Mouse (Mus musculus): ENCODE measurements around the gene Abcb5.
"Not testable (repeated sequence)": the region's sequence is repeated elsewhere in the genome, so short reads cannot be mapped to it uniquely, and the experiment has no call there.

Gene Abcb5

DNA sequence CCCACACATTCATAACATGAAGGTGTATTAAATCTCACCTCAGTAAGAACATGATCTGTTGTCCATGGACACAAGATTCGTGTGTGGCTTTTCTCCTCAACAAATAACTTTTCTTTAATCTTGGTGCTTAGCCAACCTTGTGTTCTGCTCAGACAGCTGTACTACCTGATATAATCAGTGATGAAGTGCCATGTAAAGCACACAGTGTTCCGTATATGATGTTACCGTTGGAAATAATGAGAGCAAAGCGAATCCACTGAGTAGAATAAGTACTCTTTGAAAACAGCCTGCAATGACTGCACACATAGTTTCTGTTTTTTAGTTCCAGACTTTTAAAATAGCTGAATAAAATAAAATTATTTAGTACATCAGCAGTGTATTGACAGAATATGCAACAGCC lies at the start of gene Abcb5:
Gene Abcb5, minus strand, starts transcription at position 101 of the 400 bp plus-strand sequence.
- DNase-seq: no peak

DNA sequence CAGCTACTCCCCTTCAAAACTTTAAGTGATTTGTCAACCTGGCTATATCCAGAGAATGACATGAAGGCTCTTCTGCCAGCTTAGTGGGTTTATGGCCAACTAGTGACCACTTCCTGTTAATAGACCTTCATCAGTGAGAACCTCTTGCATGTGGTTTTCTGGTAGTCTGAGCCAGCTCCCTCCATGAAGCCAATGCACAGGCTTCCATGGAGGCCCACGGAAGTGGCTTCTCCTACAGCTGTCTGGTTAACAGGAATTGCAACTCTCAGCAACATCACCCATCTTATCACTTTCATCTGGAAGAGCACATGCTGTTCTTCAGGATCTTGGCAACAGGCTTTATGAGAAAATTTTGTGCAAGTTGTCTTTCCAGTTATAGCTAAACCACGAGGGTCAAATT lies 33.0 kb upstream of the Abcb5 start:
- DNase-seq: no peak

DNA sequence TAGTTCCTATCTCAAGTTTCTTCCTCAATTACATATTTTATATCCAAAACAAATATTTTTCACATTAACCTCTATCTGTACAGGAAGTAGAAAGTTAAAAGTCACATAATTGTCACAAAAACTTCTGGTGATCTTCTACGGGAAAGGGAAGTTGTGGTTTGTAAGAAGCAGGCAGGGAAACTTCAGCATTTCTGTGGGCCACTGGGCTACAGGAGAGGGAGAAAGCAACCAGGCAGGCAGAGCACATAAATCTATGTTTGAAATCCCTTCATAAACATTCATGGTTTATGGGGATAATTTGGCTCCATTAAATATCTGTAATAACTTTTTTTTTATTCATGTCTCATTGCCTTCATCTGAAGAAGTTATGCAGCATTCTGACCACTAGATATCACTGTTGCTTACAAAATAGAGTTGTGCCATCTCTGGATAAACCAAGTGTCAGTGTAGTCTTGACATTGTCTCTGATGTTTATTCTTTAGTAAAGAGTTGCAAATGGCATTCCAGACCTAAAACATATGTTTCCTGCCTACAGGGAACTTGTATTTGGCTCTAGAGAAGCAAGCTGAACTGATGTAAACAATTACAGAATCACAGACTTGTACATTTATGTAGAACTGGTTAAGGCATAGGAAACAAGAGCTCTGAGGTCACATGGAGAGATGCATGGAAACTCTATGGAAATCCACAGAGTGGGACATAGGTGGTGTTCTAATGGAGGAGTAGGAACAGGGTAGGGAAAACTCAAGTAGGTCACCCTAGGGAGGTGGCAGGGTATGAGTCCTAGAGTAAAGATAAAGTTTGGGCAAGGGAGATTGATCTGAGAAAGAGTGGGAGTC lies 28.3 kb upstream of the Abcb5 start:
- DNase-seq: peak; percentile 38

DNA sequence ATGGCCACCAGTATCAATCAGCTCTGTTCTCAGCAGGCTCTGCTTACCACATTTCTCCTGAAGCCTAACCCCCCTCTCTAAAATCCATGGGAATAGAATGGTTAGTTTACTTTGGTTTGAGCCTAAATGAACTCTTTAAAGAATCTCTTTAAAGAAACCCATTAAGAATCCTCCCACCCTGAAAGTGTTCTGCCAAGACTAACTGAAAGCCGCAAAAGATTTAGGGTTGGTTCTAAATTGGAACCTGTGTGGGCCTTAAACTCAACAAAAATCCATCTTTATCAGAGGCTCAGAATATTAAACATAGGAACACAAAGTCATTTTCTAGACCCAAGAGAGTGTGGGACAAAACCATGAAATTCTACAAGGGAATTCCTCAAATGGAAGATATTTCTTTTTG lies 18.6 kb upstream of the Abcb5 start:
- no peak for DNase-seq

DNA sequence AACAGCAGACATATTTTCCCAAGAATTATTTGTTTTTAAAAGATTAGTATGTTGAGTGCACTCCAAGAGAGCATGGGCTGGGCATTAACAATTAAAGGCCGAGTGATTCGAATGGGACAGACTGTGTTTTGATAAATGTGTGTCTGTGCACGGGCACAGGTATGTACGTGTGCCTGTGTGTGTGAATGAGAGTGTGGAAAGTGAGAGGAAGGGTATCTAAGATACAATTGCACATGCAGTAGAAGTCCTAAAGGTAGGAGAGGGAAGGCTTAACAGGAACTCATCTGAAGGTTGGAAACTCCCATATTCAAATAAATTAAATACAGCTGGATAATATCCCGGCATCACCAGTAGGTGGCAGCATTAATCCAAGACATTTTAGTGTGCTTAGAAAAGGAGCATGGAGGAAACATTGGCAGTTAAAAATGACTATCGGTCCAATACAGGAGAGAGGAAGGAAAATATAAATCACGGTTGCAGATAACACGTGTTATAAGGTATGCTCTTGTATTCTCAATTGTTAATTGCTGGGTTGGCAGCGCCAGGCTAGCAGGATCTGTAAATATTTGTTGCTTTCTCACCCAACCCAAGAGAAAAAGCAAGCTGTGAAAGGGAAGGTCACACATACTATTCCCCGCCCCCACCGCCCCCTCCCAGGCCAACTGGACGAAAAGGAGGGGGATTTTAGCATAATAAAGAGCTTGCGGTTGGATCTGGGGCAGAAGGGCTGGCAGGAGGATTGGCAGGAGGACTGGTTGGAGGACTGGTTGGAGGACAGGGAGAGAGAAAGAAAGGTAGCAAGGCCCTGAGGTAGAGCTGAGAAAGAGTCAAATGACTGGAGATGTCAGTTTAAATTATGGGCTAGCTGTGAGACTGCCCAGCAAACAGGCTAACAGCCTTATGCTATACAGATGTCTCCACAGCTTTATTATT lies 35.6 kb downstream of the Abcb5 start:
- peak; percentile 83 for DNase-seq

DNA sequence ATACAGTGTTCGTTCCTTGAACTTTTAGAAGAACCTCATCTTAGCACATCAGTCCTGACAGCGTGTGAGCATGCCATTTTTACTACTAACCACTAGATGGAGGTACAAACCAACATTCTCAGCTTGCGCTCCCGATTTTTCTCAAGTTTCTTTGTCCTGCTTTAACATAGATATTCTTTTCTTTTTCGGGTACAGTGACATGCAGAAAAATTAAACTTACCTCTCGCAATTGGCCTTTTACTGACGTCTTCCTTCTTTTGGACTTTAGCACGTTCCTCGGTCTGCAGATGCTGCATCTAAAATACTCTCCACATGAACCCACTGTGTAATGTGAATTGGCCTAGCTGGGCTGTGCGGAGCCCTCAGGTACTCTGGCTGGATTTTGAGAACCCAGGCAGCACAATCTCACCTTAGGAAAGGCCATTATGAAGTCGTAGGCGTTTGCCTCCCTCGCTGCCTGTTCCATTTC lies 39.4 kb downstream of the Abcb5 start:
- peak; percentile 63 for DNase-seq

DNA sequence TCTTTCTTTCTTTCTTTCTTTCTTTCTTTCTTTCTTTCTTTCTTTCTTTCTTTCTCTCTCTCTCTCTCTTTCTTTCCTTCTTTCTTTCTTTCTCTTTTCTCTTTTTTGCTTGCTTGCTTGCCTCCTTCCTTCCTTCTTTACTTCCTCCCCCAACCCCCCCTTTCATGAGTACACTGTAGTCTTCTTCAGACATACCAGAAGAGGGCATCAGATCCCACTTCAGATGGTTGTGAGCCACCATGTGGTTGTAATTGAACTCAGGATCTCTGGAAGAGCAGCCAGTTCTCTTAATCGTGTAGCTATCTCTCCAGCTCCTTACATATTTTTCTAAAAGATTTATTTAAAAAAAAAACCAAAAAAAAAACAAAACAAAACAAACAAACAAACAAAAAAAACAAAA lies 42.3 kb downstream of the Abcb5 start:
- DNase-seq: not testable (repeated sequence)

DNA sequence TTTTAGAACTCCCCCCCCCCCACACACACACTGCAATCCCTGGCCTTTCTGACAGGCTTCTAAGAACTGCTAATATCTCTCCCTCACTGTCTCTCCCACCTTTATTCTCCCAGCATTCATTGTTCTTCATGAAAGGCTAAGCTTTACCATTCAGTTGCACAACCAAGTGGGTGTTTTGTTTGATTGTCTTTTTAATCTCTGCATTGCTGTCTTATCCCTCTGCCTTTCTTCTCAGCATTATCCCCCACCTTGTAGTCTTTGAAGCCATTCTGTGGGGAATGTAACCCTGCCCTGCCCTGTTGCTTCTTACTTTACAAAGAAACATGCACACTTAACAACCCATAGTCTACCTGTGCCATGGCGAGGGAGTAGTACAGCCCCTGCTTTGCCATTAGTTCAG lies 48.5 kb downstream of the Abcb5 start:
- no peak for DNase-seq

DNA sequence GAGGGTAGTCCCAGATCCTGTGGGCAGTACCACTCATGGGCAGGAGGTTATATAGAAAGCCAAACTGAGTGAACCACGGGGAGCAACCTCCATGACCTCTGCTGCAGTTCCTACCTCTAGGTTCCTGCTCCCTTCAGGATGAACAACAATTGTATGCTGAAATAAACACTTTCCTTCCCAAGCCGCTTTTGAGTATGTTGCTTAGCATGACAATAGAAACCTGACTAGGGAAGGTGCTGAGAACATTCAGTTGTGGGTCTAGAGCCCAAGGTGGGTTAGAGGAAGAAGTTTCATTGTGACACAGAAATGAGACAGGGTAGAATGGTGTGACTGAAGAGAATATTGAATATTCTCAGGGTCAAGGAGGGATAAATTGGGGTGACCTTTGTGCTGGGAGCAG lies 55.9 kb downstream of the Abcb5 start:
- DNase-seq: no peak

DNA sequence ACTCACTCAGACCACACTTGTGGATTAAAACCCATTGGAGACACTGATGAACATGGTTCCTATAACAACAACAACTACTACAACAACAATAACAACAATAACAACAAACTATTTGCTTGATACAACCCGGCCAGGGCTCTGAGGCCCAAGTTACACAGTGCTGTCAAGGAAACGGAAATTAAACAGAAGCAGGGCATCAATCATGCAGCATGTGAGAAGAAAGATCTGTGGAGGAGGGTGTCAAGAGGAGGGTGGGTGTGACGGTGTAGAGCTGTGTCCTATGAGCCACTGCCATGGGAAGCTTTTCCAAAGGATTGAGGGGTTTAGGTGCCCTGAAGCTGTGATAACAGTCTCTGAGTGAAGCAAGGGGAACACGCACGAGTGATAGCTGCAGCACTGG lies 64.0 kb downstream of the Abcb5 start:
- DNase-seq: no peak

DNA sequence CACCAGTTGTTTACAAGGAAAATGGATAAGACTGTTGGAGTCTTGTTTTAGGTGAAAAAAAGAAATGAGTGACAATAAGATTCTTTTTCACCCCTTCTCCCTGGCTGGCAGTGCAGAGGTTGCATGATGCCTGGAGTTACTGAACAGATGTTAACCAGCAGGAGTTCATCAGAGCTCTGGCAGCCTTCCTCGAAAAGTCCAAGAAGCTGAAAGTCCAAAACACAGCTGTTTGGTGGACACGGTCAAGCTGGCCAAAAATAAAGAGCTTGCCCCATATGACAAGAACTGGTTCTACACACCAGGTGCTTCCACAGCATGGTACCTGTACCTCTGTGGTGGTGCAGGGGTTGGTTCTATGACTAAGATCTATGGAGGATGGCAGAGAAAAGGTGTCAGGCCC lies 78.3 kb downstream of the Abcb5 start:
- no peak for DNase-seq

DNA sequence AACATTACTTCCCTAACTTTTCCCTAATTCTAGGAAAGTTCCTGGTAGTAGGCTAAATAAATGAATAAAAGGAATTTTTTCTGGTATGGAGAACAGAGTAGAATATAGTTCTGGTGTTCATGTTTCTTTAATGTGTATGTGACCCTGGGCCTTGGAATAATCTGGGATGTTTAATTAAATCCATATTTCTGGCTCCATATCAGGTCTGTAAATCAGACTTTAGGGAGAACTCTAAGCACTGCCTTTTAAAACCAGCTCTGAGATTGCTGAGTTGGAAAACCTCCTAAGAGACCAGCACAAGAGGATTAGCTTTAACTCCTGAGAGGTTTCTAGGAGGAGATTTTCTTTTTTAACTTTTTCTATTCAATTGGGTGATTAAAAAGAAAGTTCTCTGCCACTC lies 83.4 kb downstream of the Abcb5 start:
- no peak for DNase-seq

DNA sequence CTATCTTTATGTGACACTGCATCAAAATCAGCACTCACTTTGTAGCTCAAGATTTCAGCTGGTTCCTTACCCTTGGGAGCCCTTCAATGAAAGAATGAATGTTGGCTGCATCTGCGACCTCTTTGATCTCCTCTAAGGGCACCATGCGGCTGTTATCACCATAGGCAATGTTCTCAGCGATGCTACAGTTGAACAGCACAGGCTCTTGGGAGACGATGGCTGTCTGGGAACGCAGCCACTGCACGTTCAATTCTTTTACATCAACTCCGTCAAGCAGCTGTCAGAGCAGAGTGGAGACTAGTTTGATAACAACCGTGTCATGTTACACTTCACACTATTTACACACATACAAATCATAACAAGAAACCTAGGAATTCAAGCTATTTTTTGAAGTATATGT lies 93.5 kb downstream of the Abcb5 start:
- no peak for DNase-seq

DNA sequence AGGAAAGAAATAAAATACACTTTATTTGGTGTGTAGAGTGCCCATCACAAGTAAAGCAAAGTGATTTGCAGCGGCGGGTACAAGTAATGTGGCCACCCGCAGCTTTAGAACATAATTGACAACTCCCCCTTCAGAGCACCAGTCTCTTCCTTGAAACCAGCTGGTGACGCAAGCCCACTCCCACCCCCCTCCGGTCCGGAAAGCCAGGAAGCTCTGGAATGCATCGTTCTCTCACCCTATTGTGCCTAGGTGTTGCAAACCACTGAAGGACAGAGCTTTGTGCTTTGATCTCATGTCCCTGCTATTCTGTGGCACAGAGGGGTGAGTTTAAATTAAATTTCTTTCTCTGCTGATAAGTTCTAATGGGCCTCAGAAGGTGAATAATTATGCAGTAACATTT lies 110.1 kb downstream of the Abcb5 start:
- no peak for DNase-seq

DNA sequence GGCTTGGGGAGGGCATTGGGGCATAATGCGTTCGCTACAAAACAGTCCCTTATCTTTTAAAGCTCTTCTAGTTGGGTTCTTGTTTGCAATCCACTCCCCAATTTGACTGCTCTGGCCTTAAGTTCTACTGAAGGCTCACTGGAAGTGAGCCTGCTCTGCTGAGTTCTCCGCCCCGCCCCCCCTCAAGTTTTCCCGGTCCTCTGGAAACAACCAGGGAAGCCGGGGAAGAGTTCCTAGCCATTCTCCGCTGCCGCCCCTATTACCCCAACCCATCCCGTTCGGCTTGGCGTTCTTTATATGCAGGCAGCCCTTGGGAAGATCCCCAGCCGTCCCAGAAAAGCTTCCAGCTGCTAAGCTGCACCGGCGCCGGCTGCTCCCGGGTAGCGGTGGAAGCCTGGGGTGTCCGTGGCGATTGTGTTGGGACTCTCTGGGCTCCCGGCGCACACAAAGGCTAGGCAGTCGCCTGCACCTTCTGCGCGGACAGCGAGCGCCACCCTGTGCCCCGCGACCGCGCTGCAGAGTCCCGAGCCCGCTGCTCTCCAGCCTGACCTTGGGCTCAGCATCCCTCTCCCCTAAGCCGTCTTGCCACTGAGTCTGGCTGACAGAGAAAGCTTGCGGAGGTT lies 111.3 kb downstream of the Abcb5 start:
- DNase-seq: peak; percentile 91

DNA sequence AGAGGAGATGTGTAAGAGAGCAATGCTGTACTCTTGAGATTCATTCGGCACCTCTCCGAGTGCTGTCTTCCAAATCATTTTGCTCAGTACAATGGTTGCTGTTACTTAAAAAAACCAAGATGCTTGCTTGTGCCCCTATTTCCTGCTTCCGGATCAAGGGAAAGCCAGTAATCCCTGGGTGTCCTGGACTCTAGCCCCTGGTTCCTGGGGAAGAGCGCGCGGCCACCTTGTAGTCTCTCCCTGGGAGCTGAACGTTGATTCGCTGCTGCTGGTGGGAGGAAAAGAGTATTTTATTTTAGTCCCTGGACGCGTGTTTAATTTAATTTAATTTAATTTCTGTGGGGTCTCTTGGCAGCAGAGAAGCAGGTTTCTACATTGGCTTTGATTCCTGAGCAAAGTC lies 111.8 kb downstream of the Abcb5 start:
- peak; percentile 40 for DNase-seq

DNA sequence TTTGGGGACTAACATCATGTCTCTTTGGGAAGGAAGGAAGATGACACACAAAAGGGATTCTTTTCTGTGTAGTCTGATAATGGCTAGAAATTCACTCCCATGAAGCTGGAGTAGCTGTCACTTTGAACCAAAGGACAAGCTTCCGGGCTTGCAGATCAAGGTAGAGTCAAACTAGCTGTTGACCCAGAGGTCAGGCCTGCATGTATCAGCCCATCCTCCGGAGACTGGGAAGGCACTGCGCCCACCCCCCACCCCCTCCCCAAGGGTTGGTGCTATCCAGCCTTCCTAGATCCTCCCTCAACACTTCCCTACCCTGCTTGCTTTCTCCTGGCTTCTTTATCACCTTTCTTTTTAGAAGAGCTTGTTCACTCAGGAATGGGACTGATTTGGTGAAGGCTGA lies 112.9 kb downstream of the Abcb5 start:
- no peak for DNase-seq

DNA sequence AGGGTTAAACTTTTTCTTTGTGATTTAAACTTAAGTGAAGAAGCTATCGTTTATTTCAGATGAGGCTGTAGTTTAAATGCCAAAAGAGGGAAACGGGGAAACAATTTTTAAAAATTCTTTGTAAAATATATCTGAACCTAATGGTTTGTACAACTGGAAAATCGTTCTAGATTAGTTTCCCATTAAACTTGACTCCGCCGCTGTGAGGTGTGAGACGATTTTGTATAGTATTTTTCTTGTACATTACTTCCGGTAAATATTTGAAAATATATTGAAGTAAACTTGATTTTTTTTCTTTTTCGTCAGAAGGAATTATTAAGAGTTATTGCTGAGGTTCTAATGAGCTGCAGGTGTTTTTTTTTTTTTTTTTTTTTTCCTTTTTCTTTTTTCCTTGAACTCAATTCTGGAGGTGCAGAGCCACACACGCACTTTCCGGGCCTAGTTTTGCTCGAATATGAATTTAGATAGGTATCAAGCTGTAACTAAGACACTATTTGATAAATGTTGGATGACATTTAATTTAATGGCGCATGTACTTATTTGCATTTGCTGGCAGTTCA lies 115.3 kb downstream of the Abcb5 start:
- DNase-seq: peak; percentile 36

DNA sequence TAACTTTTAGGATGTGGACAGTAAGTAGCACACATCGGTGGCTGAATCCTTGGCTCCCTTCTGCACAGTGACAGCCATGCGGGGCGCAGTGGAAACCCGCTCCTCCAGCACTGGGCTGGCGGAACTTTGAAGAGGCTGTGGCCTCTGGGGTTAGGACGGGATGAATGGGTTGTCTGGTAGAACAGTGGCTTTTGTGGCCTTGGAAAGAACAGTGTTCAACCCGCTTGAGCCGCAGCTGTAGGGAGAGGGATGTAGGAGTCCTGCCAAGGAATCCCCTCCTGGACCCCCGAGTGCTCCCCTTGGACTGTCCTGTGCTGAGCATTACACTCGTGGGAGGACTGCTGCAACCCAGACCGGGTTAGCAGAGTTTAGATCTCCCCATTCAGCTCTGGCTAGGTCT lies 116.2 kb downstream of the Abcb5 start:
- DNase-seq: peak; percentile 40

DNA sequence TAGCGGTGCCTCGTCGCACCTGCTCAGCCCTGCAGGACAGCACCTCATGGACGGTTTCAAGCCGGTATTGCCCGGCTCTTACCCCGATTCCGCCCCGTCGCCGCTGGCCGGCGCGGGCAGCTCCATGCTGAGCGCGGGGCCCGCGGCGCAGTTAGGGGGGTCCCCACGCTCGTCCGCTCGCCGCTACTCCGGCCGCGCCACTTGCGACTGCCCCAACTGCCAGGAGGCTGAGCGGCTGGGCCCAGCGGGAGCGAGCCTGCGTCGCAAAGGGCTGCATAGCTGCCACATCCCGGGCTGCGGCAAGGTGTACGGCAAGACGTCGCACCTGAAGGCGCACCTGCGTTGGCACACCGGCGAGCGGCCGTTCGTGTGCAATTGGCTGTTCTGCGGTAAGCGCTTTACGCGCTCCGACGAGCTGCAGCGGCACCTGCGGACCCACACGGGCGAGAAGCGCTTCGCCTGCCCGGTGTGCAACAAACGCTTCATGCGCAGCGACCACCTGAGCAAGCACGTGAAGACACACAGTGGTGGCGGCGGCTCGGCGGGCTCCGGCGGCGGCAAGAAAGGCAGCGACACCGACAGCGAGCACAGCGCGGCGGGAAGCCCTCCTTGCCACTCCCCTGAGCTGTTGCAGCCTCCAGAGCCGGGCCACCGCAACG lies 116.9 kb downstream of the Abcb5 start:
- DNase-seq: peak; percentile 34

DNA sequence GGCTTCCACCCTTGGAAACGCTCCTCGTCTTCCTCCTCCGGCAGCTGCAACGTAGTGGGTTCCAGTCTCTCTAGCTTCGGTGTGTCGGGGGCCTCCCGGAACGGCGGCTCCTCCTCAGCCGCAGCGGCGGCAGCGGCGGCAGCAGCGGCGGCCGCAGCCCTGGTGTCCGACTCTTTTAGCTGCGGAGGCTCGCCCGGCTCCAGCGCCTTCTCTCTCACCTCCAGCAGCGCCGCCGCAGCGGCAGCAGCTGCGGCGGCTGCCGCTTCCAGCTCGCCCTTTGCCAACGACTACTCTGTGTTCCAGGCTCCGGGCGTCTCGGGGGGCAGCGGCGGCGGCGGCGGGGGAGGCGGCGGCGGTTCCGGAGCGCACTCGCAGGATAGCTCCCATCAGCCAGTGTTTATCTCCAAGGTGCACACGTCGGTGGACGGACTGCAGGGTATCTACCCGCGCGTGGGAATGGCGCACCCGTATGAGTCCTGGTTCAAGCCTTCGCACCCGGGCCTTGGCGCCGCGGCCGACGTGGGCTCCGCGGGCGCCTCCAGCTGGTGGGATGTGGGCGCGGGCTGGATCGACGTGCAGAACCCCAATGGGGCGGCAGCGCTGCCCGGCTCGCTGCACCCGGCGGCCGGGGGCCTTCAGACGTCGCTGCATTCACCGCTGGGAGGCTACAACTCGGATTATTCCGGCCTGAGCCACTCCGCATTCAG lies 117.6 kb downstream of the Abcb5 start:
- peak; percentile 65 for DNase-seq

All from retina, postnatal 1 day (tissue).